1 mouse cellular context compared by ENCODE assay signal in genomic region chr11:50194793-50195192, GRCm38 (mm10).
TF ChIP-seq lines count a peak whose summit lies in the region.

No protein-coding gene starts in this region.

TF ChIP-seq in myocyte, 11 proteins besides CTCF, POLR2A, EP300 and RAD21:
- TF ChIP-seq USF1 (IDR thresholded peaks at IDR 0.05; ENCODE audit: low read depth) (no peak), POLR2AphosphoS2 (IDR thresholded peaks at IDR 0.05; ENCODE audit: insufficient read length, low read depth) (peak; percentile 26), CEBPB (IDR thresholded peaks at IDR 0.05; ENCODE audit: insufficient read depth, poor library complexity, severe bottlenecking) (no peak)
